Mouse (Mus musculus) cerebellum, adult 2 months (tissue): ENCODE measurements at regions not wholly inside any gene's neighbourhood (a gene's known extent, or its start where the extent isn't known, plus 50 kb on each side); places are given as distances from the start of the nearest gene placed in this dataset.

Experiments
- CTCF ChIP-seq: fragments of 200-500 bp; IDR thresholded peaks from 2 replicates; pipeline ENCODE4 v1.5.1; 2011; ENCODE audit warnings: low read depth, mild to moderate bottlenecking, control low read depth, low read length, moderate library complexity, borderline replicate concordance; ENCODE audit not compliant: insufficient read depth
- POLR2A ChIP-seq: fragments of 200-500 bp; IDR thresholded peaks from 2 replicates; pipeline ENCODE4 v1.6.1; 2011; ENCODE audit warnings: low read length, control low read depth, borderline replicate concordance; ENCODE audit not compliant: insufficient read depth

- TF ChIP-seq POLR2A: no peak
- no peak for TF ChIP-seq CTCF
Measured at GRCm38 (mm10) chr1:143903234-143903633, 100.7 kb downstream of the Rgs2 start.
